Mouse (Mus musculus) E14TG2a.4 (cell line): ENCODE data around the gene Colec11.

Source experiments
- CTCF ChIP-seq: conservative IDR thresholded peaks from 2 replicates; pipeline ENCODE4 v1.5.1; 2014; ENCODE audit warnings: low read length
- NANOG ChIP-seq: IDR thresholded peaks from 2 replicates; pipeline ENCODE4 v1.6.1; 2014; ENCODE audit warnings: borderline replicate concordance, low read length, mixed read lengths
- POU5F1 ChIP-seq: IDR thresholded peaks from 2 replicates; pipeline ENCODE4 v1.6.1; 2014; ENCODE audit warnings: low read length, borderline replicate concordance

DNA sequence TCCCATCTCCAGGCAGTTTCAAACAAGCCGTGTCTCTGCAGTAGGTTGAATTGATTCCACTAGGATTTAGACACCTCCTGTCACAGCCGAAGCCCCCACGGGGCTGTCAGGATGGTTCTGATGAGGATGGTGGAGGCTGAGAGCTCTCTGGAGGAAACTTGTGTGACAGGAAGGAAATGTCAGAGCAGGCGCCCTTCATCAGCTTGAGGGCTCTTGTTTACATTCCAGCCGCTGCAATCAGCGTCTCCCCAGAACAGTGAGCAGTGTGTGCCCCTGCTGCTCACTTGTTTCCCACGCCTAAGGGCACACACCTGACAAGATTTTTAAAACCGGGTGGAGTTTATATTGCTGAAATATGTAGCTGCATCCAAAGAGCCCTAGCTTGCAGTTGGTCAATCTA, 44.1 kb upstream of the Colec11 start:
- TF ChIP-seq CTCF (no peak), NANOG (no peak), POU5F1 (no peak)
